Mouse (Mus musculus) gastrocnemius, adult 8-10 months (tissue): Measurements from ENCODE around the gene Chaf1a. TPM values are rescaled to one million over a fixed set of nuclear protein-coding genes. Genes with fewer than 3 reads are reported as not detected.
"Not testable (repeated sequence)": the region's sequence is repeated elsewhere in the genome, so short reads cannot be mapped to it uniquely, and the experiment has no call there.

Experiments used
- DNase-seq, 2 experiments: peaks; one replicate each; pipeline ENCODE4 v3.0.0; 2022; ENCODE audit warnings: low spot score in 2 of 2
- total RNA-seq, 4 experiments: library from RNA; stranded (reverse); gene quantifications; 2 replicates each; pipeline ENCODE4 v1.2.4; 2022

Chaf1a gene
- total RNA-seq, 4 experiments from 2014 or later: 0.47 to 1.6 (median 0.75) TPM

- DNase-seq: peak; percentile 98
Observed at GRCm38 (mm10) chr17:56036176-56036900, 3.9 kb upstream of the Chaf1a start, which contains the start of gene Sh3gl1. Gene Sh3gl1, minus strand, starts transcription at chr17:56036635.

- no peak for DNase-seq
Observed at GRCm38 (mm10) chr17:56036901-56037287, 3.3 kb upstream of the Chaf1a start.

GRCm38 (mm10) chr17:56038583-56039261, 1.5 kb upstream of the Chaf1a start:
- DNase-seq: no peak

GRCm38 (mm10) chr17:56039345-56039744, 894 bp upstream of the Chaf1a start:
- no peak for DNase-seq

- DNase-seq: no peak
Observed at GRCm38 (mm10) chr17:56040857-56041163, 571 bp downstream of the Chaf1a start.

GRCm38 (mm10) chr17:56051369-56051768, 11.1 kb downstream of the Chaf1a start:
- no peak for DNase-seq

- no peak for DNase-seq
Observed at GRCm38 (mm10) chr17:56054938-56055337, 14.7 kb downstream of the Chaf1a start.

- no peak for DNase-seq
Observed at GRCm38 (mm10) chr17:56055945-56056678, 15.9 kb downstream of the Chaf1a start.

GRCm38 (mm10) chr17:56057381-56058120, 17.3 kb downstream of the Chaf1a start:
- no peak for DNase-seq

GRCm38 (mm10) chr17:56062081-56062480, 21.8 kb downstream of the Chaf1a start:
- DNase-seq: no peak

GRCm38 (mm10) chr17:56065715-56066114, 25.5 kb downstream of the Chaf1a start:
- not testable (repeated sequence) for DNase-seq

GRCm38 (mm10) chr17:56066451-56066850, 26.2 kb downstream of the Chaf1a start:
- DNase-seq: no peak

GRCm38 (mm10) chr17:56069066-56069465, 28.8 kb downstream of the Chaf1a start:
- DNase-seq: no peak

GRCm38 (mm10) chr17:56071126-56071525, 30.9 kb downstream of the Chaf1a start:
- no peak for DNase-seq

- DNase-seq: no peak
Observed at GRCm38 (mm10) chr17:56072243-56072642, 32.0 kb downstream of the Chaf1a start.

- peak; percentile 74 to 77 for DNase-seq
Observed at GRCm38 (mm10) chr17:56074097-56074826, 34.0 kb downstream of the Chaf1a start.

- peak; percentile 95 to 98 for DNase-seq
Observed at GRCm38 (mm10) chr17:56074827-56075208, 34.6 kb downstream of the Chaf1a start, which contains the start of gene Ubxn6. Gene Ubxn6, minus strand, starts transcription at chr17:56075028.

GRCm38 (mm10) chr17:56077523-56077922, 37.3 kb downstream of the Chaf1a start:
- DNase-seq: no peak

- not testable (repeated sequence) for DNase-seq
Observed at GRCm38 (mm10) chr17:56078361-56078760, 38.1 kb downstream of the Chaf1a start.

- DNase-seq: peak; percentile 100
Observed at GRCm38 (mm10) chr17:56078880-56079795, 38.9 kb downstream of the Chaf1a start, which contains the start of gene Hdgfl2. Gene Hdgfl2, plus strand, starts transcription at chr17:56079634.
